Mouse (Mus musculus) liver, embryonic 15.5 days (tissue): Measurements from ENCODE around the gene Aco1. TPM values are rescaled to one million over a fixed set of nuclear protein-coding genes. Genes with fewer than 3 reads are reported as not detected.
"Not testable (repeated sequence)": the region's sequence is repeated elsewhere in the genome, so short reads cannot be mapped to it uniquely, and the experiment has no call there.

Source experiments
- ATAC-seq: fragments of 200-750 bp; cut with Nextera tagmentation; 2 replicates; pipeline ENCODE4 v1.8.0; 2017; ENCODE audit warnings: moderate number of reproducible peaks, mild to moderate bottlenecking, moderate library complexity; ENCODE audit not compliant: insufficient read depth
- H3K27ac ChIP-seq: fragments of 300-500 bp; sonication (generic); replicated peaks from 2 replicates; pipeline ENCODE4 v1.5.1; 2015; ENCODE audit warnings: mild to moderate bottlenecking, inconsistent platforms
- H3K27me3 ChIP-seq: fragments of 300-500 bp; sonication (generic); 2 replicates; pipeline ENCODE4 v1.6.1; 2015; ENCODE audit warnings: mild to moderate bottlenecking, inconsistent platforms
- H3K36me3 ChIP-seq: fragments of 300-500 bp; sonication (generic); replicated peaks from 2 replicates; pipeline ENCODE4 v1.6.1; 2015; ENCODE audit warnings: moderate library complexity, mild to moderate bottlenecking, inconsistent platforms
- H3K4me1 ChIP-seq: fragments of 300-500 bp; sonication (generic); replicated peaks from 2 replicates; pipeline ENCODE4 v1.6.1; 2015; ENCODE audit warnings: inconsistent platforms
- H3K4me2 ChIP-seq: fragments of 300-500 bp; sonication (generic); 2 replicates; pipeline ENCODE4 v1.6.1; 2015; ENCODE audit warnings: moderate library complexity, mild to moderate bottlenecking, inconsistent platforms
- H3K4me3 ChIP-seq: fragments of 300-500 bp; sonication (generic); replicated peaks from 2 replicates; pipeline ENCODE4 v1.5.1; 2015; ENCODE audit warnings: mild to moderate bottlenecking, inconsistent platforms
- H3K9ac ChIP-seq: fragments of 300-500 bp; sonication (generic); 2 replicates; pipeline ENCODE4 v1.6.1; 2015; ENCODE audit warnings: moderate library complexity, mild to moderate bottlenecking, inconsistent platforms
- H3K9me3 ChIP-seq: fragments of 300-500 bp; sonication (generic); replicated peaks from 2 replicates; pipeline ENCODE4 v1.6.1; 2016; ENCODE audit warnings: inconsistent platforms
- WGBS: fragments of 180-500 bp; shearing (Covaris S2); methylation state at CpG from one replicate; pipeline ENCODE4 v1.1.7; 2015; ENCODE audit warnings: mixed read lengths; ENCODE audit not compliant: insufficient replicate concordance; 5-methylcytosine and 5-hydroxymethylcytosine counted together
- polyA plus RNA-seq: library from polyadenylated mRNA; unstranded; fragments of >200 nt; fragmentation: Nextera tagmentation; extraction: Ambion mirVana; gene quantifications from 2 replicates; pipeline ENCODE4 v1.2.1, GENCODE M21; 2015

Gene Aco1
- 34.1 and 43.6 TPM in 2 replicates for polyA plus RNA-seq

DNA sequence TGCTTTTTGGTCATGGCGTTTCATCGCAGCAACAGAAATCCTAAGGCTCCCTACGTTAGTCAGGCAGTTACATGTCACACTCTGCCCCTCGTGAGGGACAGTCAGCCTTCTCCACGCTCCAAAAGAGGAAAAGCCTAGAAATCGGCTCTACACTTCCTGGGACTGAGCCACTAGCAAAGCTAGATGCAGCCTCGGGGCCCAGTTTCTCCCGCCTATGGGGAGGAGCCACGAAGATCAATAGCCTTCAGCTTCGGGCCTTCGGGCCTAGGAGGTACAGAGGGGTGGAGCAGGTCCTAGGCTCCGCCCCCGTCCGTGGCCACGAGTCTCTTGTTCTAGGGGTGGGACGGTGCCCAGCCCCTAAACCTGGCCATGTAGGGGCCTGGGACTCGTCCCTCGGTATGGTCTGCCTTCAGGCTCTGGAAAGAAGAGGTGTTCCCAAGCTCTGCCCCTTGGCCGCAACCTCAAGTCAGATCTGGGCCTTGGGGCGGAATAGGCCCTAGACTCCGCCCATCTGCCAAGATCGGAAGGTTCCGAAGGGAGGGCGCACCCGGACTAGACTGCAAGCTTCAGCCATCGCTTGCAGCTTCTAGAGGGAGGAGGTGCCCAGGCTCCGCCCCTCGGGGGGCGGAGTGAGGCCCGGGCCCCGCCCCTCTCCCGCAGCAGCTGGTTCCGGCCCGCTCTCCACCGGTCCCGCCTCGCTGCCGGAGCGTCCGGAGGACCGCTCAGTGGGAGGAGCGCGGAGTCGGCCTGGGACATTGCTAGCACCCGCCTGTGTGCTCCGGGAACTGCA lies at the start of gene Aco1:
Gene Aco1, plus strand, starts transcription at position 339 of the 790 bp plus-strand sequence.
- Histone ChIP-seq H3K9me3 (no peaks in the 10 kb centered on the region), H3K4me1 (peaks cover 47% of the 10 kb centered on the region), H3K27ac (peak within 1 kb of the TSS; percentile 93), H3K36me3 (no peaks in the 10 kb centered on the region), H3K27me3 (no peaks in the 10 kb centered on the region), H3K4me3 (peak within 1 kb of the TSS; percentile 76), H3K4me2 (peak within 1 kb of the TSS; percentile 90), H3K9ac (peak within 1 kb of the TSS; percentile 71)
- ATAC-seq, result peak; percentile 91
- WGBS, result under 1% methylated on average over 46 of the region's 46 CpGs

DNA sequence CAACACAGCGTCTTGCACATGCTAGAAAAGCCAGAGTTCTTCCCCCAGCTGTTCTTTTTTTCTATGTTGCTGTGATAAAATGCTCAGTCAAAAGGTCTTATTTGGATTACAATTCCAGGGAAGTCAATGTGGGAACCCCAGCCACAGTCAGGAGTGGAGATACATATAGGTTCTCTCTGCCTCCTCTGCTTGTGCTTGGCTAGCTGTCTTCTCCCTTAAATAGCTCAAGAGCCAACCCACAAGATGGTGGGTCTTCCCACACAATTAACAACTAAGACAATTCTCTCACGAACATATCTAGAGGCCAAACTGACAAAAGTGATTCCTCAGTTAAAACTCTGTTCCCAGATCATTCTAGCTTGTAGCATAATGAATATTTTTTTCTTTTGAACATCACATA lies 47.9 kb upstream of the Aco1 start:
- H3K36me3 ChIP-seq, result no peaks in the 10 kb centered on the region
- 38% methylated on average over 2 of the region's 2 CpGs for WGBS
- H3K4me2 ChIP-seq, result no peak overlapping the region
- no peaks in the 10 kb centered on the region for H3K9me3 ChIP-seq
- H3K27me3 ChIP-seq, result no peaks in the 10 kb centered on the region
- no peaks in the 10 kb centered on the region for H3K4me1 ChIP-seq
- H3K4me3 ChIP-seq, result no peak overlapping the region
- no peak overlapping the region for H3K27ac ChIP-seq
- ATAC-seq, result no peak
- H3K9ac ChIP-seq, result no peak overlapping the region

DNA sequence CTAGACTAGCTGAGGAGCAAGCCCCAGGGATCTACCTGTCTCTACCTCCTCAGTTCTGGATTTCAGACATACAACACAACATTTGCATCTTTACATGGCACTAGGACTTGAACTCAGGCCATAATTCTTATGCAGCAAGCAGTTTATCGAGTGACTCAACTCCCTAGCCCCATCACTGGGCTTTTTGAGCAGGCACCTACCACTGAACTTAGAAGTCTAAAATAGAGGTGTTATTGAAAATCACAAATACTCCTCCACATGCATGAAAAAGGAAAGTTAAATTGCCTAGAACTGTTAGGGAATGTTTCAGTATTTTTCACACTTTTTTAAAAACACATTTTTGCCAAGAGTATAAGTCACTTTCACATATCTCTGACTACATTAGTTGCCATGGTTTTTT lies 39.9 kb upstream of the Aco1 start:
- Histone ChIP-seq H3K4me2 (no peak overlapping the region), H3K36me3 (no peaks in the 10 kb centered on the region), H3K4me1 (no peaks in the 10 kb centered on the region), H3K9ac (no peak overlapping the region), H3K27ac (no peak overlapping the region), H3K9me3 (no peaks in the 10 kb centered on the region), H3K27me3 (no peaks in the 10 kb centered on the region), H3K4me3 (no peak overlapping the region)
- no peak for ATAC-seq
- WGBS, result 57% methylated on average over 1 of the region's 1 CpGs

DNA sequence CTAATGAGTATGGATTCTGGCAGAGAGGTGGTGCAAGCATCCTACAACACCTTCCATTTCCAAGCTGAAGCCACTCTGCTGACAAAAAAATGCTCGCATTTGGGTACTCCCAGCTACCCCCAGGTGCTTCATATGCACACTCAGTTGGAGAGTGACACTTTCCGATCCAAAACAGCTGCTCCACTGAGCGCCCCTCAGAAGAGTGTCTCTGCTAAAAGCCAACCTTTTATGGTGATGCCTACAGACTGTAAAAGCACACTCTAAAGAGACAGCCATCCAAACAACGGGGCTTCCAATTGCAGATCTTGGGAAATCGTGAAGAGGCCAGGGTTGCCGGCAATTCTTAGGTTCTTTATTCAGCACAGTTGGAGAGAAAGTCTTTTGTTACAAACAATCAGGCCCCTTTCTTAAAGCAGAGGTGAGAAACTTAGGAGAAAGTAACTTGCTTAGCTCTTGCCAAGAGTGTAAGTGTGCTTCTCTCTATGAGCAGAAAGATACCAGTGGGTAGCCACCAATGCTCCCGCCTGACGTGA lies 36.8 kb upstream of the Aco1 start:
- 47% methylated on average over 8 of the region's 8 CpGs for WGBS
- Histone ChIP-seq H3K9ac (no peak overlapping the region), H3K27me3 (no peaks in the 10 kb centered on the region), H3K9me3 (no peaks in the 10 kb centered on the region), H3K4me1 (no peaks in the 10 kb centered on the region), H3K36me3 (no peaks in the 10 kb centered on the region), H3K4me3 (no peak overlapping the region), H3K27ac (no peak overlapping the region), H3K4me2 (no peak overlapping the region)
- ATAC-seq, result no peak

DNA sequence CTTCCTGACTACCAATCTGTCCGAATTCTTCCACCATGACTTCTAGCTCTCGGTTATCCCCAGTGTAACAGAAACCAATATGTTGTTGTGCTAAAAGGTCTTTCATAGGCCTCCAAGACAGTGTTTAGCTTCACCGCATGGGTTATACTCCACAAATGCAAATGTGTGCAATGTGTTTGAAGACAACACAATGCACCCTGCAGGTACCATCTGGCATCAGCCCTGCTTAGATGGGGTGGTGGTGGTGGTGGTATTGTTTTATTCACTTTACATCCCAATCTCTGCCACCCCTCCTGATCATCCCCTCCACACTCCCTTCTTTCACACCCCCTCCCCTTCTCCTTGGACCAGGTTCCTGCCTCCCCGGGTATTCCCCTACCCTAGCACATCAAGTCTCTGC lies 34.9 kb upstream of the Aco1 start:
- no peak for ATAC-seq
- Histone ChIP-seq H3K9me3 (no peaks in the 10 kb centered on the region), H3K4me1 (no peaks in the 10 kb centered on the region), H3K27ac (no peak overlapping the region), H3K36me3 (no peaks in the 10 kb centered on the region), H3K9ac (no peak overlapping the region), H3K4me3 (no peak overlapping the region), H3K4me2 (no peak overlapping the region), H3K27me3 (no peaks in the 10 kb centered on the region)
- 67% methylated on average over 4 of the region's 4 CpGs for WGBS

DNA sequence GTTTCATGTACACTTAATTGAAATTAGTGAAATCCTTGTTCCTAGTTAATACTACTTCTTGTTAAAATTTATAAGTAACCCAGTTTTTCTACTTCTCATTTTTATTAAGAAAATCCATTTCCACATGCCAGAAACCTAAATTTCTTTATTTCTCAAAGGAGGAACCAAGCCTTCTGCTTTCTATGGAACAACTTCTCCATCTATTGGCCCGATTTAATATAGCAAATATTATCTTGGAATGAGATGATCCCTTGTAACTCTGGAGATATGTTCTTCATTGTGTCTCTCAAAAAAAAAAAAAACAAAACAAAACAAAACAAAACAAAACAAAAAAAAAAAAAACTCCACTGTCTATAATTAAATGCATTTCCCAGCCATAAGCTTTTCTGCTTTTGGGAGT lies 29.7 kb upstream of the Aco1 start:
- Histone ChIP-seq H3K27me3 (no peaks in the 10 kb centered on the region), H3K9me3 (no peaks in the 10 kb centered on the region), H3K4me3 (no peak overlapping the region), H3K36me3 (no peaks in the 10 kb centered on the region), H3K4me1 (no peaks in the 10 kb centered on the region), H3K27ac (no peak overlapping the region), H3K4me2 (no peak overlapping the region), H3K9ac (no peak overlapping the region)
- 46% methylated on average over 1 of the region's 1 CpGs for WGBS
- no peak for ATAC-seq

DNA sequence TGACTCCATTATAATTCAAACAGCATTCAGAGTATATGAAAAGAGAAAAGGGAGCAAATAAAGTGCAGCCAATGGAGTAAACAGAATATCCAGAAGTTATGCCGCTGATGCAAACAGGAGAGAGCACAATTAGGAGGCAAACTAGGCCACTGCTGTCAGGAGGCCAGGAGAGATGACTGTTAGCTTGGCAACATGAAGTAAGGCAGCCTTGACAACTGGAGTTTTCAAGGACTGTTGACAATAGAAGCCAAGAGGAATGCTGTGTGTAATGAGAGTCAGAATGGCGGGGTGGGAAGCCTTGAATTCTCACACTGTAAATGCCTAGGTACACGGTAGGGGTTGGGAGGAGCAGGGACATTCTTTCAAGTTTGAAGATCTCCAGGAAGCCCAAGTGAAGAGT lies 21.7 kb upstream of the Aco1 start:
- Histone ChIP-seq H3K4me2 (no peak overlapping the region), H3K27me3 (no peaks in the 10 kb centered on the region), H3K4me3 (no peak overlapping the region), H3K36me3 (no peaks in the 10 kb centered on the region), H3K9ac (no peak overlapping the region), H3K9me3 (no peaks in the 10 kb centered on the region), H3K4me1 (no peaks in the 10 kb centered on the region), H3K27ac (no peak overlapping the region)
- ATAC-seq, result no peak
- WGBS, result 54% methylated on average over 3 of the region's 3 CpGs

DNA sequence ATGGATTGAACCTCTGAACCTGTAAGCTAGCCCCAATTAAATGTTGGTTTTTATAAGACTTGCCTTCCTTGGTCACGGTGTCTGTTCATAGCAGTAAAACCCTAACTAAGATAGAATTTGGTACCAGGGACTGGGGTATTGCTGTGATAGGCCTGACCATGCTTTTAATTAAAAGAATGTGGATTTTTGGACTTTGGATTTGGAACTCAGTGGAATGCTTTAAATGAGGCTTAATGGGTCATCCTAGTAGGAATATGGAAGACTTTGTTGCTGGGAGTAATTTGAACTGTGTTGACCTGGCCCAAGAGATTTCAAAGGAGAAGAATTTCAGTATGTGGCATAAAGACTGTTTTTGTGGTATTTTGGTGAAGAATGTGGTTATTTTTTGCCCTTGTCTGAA lies 20.6 kb upstream of the Aco1 start:
- not testable (repeated sequence) for H3K27ac ChIP-seq, H3K4me1 ChIP-seq, H3K36me3 ChIP-seq, H3K9ac ChIP-seq, H3K27me3 ChIP-seq, H3K4me2 ChIP-seq, H3K9me3 ChIP-seq, ATAC-seq, H3K4me3 ChIP-seq
- 80% methylated on average over 1 of the region's 1 CpGs for WGBS

DNA sequence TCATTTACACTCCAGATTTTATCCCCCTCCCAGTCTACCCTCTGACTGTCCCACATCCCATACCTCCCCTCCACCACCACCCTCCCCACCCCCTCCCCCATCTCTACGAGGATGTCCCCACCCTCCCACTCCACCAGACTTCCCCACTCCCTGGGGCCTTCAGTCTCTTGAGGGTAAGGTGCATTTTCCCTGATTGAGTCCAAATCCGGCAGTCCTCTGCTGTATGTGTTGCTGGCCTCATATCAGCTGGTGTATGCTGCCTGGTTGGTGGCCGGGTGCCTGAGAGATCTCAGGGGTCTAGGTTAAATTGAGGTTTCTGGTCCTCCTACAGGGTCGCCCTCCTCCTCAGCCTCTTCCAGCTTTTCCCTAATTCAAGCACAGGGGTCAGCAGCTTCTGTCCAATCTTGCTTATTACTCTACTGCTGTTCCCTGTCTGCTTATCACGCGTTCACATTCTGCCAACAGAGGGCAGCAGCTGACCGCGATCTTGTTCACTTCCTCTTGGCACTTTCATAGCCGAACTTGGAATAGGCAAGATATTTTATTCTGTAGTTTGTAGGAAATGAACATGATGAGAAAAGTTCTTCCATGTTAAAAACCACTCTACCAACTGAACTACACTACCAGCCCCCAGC lies 8.3 kb upstream of the Aco1 start:
- WGBS, result 11% methylated on average over 9 of the region's 9 CpGs

DNA sequence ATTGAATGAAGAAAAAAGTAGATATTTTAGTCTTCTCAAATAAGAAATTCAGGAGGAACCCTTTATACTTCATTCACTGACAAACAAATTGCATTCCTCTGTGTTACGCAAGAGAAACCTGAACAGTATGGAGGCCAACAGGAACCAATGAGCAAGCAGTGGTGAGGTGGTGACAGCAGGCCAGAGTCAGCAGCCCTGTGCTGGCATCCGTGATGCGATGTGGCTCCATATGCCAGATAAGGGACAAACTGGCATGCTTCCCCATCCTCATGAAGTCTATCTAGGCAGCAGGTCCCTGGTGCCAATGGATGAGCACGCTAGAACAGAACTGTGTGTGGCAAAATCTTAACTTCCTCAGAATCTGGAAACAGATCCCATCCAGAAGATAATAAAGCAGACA lies 6.4 kb upstream of the Aco1 start:
- ATAC-seq, result no peak

More for the DNA sequence above, 8.3 kb upstream of the Aco1 start:
- Histone ChIP-seq H3K4me3 (no peak overlapping the region), H3K27ac (no peak overlapping the region), H3K9ac (no peak overlapping the region), H3K4me2 (peak overlapping the region; percentile 27; the same call in 1 of the 2 replicates), H3K9me3 (no peaks in the 10 kb centered on the region), H3K36me3 (no peaks in the 10 kb centered on the region), H3K27me3 (no peaks in the 10 kb centered on the region), H3K4me1 (peaks cover 4% of the 10 kb centered on the region)
- ATAC-seq, result no peak

DNA sequence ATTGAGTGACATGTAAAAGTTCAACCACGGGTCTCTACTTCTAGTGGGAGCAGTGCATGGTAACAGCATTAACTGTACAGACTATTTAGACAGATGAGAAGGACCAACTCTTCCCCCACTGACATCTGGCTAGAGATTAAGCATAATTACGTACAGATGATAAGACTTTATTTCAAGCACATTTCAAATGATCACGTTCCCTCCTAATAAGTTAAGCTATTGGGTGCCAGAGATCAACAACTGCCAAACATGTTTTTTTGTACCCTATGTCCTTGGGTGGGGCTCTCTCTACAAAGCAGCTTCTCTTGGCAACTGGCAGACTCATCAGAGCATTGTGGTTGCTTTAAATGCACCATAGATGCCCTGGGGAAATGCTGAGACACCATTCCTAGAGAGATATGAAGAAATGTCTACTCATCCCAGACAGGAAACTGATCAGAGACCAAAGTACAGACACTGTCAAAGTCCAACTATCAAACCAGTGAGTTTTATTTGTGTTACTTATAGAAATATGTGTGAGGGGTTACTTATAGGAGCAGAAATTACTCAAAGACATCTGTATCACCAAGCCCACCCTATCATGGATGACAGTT lies 3.1 kb upstream of the Aco1 start:
- H3K4me3 ChIP-seq, result no peak overlapping the region
- WGBS, result 29% methylated on average over 3 of the region's 3 CpGs
- no peaks in the 10 kb centered on the region for H3K9me3 ChIP-seq
- H3K27me3 ChIP-seq, result no peaks in the 10 kb centered on the region
- no peak overlapping the region for H3K4me2 ChIP-seq
- peak overlapping the region; percentile 24 for H3K27ac ChIP-seq
- no peak overlapping the region for H3K9ac ChIP-seq
- H3K4me1 ChIP-seq, result peaks cover 47% of the 10 kb centered on the region
- no peak for ATAC-seq
- H3K36me3 ChIP-seq, result no peaks in the 10 kb centered on the region

More for the DNA sequence above, 6.4 kb upstream of the Aco1 start:
- H3K4me3 ChIP-seq, result no peak overlapping the region
- WGBS, result 76% methylated on average over 4 of the region's 4 CpGs
- H3K27ac ChIP-seq, result no peak overlapping the region
- H3K27me3 ChIP-seq, result no peaks in the 10 kb centered on the region
- no peak overlapping the region for H3K4me2 ChIP-seq
- no peaks in the 10 kb centered on the region for H3K36me3 ChIP-seq
- H3K9ac ChIP-seq, result no peak overlapping the region
- peaks cover 19% of the 10 kb centered on the region for H3K4me1 ChIP-seq
- no peaks in the 10 kb centered on the region for H3K9me3 ChIP-seq
